Mouse (Mus musculus) embryo, embryonic 10 days (tissue): Measurements from ENCODE around the gene Coro2a.
"Not testable (repeated sequence)": the region's sequence is repeated elsewhere in the genome, so short reads cannot be mapped to it uniquely, and the experiment has no call there.

Source experiments
- DNase-seq: peaks from one replicate; pipeline ENCODE4 v3.0.0-alpha.2; 2015; ENCODE audit warnings: low spot score

Coro2a gene

DNA sequence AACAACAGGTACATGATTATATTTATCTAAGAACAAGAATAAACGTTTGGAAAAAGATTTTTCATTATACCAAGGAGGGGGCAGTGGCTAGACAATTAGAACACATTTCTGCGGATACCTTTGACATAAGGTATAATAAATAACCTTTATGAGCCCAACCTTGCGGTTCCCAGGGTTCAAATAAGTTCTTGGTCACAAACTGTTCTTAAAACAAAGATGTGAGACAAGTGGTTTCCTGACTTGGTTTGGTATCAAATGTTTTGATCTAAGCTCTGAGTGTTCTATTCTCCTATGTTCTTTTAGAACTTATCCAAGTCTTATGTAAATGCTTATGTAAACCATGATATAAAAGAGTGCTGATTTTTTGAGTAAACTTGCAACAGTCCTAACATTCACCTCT is 17.5 kb downstream of the Coro2a start:
- DNase-seq: not testable (repeated sequence)

DNA sequence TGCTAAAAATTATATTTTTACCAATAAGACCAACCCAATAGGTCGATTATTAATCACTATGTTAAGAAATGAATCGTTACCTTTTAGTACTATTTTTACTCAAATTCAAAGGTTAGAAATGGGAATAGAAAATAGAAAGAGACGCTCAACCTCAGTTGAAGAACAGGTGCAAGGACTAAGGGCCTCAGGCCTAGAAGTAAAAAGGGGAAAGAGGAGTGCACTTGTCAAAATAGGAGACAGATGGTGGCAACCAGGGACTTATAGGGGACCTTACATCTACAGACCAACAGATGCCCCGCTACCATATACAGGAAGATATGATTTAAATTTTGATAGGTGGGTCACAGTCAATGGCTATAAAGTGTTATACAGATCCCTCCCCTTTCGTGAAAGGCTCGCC is 17.9 kb downstream of the Coro2a start:
- not testable (repeated sequence) for DNase-seq

DNA sequence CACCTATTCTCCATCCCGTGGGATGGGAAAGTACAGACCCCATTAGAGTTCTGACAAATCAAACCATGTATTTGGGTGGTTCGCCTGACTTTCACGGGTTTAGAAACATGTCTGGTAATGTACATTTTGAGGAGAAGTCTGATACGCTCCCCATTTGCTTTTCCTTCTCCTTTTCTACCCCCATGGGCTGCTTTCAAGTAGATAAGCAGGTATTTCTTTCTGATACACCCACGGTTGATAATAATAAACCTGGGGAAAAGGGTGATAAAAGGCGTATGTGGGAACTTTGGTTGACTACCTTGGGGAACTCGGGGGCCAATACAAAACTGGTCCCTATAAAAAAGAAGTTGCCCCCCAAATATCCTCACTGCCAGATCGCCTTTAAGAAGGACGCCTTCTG is 20.0 kb downstream of the Coro2a start:
- DNase-seq: not testable (repeated sequence)

DNA sequence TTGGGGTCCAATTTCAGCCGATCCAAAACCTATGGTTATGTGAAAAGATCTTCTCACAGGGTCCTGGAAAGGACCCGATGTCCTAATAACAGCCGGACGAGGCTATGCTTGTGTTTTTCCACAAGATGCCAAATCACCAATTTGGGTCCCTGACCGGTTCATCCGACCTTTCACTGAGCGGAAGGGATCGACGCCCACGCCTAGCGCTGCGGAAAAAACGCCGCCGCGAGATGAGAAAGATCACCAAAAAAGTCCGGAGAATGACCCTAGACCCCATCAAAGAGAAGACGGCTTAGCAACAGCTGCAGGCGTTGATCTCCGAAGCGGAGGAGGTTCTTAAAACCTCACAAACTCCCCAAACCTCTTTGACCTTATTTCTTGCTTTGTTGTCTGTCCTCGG is 20.4 kb downstream of the Coro2a start:
- DNase-seq: not testable (repeated sequence)

DNA sequence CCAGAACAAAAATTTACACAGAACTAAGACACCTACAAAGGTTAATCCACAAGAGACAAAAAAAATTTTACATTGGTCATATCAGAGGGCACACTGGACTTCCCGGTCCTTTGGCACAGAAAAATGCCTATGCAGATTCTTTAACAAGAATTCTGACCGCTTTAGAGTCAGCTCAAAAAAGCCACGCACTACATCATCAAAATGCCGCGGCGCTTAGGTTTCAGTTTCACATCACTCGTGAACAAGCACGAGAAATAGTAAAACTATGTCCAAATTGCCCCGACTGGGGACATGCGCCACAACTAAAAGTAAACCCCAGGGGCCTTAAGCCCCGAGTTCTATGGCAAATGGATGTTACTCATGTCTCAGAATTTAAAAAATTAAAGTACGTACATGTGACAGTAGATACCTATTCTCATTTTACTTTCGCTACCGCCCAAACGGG is 21.2 kb downstream of the Coro2a start:
- DNase-seq: not testable (repeated sequence)

DNA sequence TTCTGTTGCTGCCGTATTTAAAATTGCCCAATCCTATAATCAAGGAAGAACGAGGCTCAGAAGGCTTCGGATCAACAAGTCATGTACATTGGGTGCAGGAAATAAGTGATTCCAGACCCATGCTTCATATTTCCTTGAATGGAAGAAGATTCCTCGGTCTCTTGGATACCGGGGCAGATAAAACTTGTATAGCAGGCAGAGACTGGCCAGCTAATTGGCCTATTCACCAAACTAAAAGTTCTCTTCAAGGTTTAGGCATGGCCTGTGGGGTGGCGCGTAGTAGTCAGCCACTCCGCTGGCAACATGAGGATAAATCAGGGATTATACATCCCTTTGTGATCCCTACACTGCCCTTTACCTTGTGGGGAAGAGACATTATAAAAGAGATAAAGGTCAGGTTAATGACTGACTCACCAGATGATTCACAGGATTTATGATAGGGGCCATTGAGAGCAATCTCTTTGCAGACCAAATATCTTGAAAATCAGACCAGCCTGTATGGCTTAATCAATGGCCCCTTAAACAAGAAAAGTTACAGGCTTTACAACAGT is 23.1 kb downstream of the Coro2a start:
- not testable (repeated sequence) for DNase-seq

DNA sequence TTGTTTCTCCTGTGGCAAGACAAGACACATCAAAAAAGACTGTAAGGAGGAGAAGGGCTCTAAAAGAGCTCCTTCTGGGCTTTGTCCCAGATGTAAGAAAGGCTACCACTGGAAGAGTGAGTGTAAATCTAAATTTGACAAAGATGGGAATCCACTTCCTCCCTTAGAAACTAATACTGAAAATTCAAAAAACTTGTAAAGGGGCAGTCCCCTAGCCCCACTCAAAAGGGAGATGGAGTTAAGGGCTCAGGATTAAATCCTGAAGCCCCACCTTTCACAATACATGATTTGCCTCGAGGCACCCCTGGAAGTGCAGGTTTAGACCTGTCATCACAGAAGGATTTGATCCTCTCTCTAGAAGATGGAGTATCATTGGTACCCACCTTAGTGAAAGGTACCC is 23.8 kb downstream of the Coro2a start:
- no peak for DNase-seq

DNA sequence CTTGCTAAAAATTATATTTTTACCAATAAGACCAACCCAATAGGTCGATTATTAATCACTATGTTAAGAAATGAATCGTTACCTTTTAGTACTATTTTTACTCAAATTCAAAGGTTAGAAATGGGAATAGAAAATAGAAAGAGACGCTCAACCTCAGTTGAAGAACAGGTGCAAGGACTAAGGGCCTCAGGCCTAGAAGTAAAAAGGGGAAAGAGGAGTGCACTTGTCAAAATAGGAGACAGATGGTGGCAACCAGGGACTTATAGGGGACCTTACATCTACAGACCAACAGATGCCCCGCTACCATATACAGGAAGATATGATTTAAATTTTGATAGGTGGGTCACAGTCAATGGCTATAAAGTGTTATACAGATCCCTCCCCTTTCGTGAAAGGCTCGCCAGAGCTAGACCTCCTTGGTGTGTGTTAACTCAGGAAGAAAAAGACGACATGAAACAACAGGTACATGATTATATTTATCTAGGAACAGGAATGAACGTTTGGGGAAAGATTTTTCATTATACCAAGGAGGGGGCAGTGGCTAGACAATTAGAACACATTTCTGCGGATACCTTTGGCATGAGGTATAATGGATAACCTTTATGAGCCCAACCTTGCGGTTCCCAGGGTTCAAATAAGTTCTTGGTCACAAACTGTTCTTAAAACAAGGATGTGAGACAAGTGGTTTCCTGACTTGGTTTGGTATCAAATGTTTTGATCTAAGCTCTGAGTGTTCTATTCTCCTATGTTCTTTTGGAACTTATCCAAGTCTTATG is 26.3 kb downstream of the Coro2a start:
- DNase-seq: not testable (repeated sequence)

DNA sequence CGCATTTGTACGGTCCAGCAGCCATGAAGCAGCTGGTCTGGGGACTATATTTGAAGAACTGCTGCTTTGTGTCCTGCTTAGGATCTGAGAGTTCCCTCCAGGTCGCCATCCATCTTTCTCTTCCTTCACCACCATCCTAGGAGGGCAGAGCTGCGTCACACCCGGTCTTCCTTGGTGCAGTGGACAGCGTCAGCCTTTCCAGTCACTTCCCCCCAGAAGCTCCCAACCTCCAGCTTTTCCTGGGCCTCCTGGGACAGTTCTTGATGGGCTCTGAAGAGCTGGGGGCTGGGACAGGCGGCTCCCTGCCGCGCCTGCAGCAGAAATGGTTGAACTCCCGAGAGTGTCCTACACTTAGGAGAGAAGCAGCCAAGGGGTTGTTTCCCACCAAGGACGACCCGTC is 27.2 kb downstream of the Coro2a start:
- DNase-seq: no peak

DNA sequence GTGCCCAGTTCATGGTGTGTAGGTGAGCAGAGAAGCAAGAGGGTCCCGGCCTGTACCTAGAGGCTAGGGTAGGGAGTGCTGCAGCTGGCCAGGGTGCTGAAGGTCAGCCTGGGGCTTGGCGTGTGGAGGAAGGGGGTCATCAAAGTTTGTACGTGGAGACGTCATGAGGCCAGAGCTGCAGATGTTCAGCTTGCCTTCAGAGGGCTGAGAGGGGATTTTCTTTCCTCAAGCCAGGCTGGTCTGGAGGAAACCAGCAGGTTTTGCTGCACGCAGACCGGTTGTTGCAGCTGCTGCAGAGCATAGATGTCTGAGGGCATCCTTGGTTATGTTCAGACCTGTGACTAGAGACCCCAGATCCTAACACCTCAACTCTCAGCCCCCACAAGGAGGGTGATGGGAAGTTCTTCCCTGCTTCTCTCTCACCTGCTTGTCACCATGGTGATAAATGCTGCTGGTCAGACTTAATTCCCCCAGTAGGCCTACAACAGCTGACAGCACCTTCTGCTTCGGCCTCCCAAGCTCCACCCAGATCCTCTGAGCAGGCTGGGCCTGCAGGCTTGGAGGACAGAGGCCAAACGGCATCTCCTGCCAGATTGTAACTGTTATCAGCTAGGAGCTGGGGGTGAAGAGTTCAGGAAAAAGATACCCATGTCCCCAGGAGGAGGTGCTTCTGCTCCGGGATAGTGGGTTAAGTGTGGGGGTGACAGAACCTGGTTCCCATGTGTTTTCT is 27.8 kb downstream of the Coro2a start:
- DNase-seq: no peak

DNA sequence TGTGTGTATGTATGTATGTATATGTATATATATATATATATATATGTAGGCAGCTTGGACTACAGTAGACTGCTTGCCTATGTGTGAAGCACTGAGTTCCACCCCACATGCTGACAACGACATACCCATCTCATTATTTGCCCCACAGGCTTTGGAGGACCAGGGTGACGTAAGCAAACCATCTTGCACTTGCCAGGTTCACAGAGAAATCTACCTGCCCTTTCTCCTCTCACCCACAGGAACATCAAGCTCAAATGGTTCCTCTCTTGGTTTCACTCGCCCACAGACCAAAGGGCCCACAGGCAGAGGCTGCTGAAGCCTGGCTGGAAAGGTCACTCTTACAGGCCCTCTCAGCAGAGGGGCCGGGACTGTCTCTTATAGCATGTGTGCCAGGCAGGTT is 29.4 kb downstream of the Coro2a start:
- no peak for DNase-seq

DNA sequence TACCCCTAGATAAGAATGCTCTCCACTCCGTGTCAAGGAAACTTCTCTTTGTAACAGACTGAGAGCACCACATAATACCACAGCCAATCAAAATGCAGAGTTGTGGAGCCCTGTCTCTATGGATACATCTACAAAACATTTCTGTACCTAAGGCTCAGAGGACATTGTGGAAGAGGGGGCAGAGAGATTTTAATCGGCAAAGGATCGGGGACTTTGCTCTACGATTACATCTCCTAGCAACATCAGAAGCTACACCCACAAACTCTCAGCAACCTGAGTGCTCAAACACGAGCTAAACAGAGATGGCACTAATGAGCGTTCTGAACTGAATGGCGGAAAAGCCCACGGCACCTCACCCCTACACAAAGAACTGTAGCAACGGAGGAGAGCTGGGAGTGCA is 30.3 kb downstream of the Coro2a start:
- DNase-seq: no peak

DNA sequence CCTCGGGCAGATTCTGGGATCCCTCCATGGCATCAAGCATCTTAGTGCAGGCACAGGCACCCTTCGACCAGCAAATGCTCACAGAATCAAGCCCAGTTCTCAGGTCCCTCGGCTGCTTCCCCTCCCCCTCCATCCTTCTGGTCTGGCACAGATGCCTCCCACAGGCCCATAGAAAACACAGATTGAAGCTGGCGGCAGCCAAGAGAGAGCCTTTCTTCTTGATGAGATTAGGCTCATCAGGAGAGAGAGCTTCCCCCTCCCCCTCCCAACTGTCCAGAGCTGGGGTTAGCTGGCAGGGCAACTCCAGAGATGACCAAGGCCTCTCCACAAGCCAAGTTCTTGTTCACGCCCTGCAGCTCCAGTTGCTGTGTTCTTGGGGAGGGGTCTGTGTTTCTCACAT is 32.3 kb downstream of the Coro2a start:
- DNase-seq: peak; percentile 30

DNA sequence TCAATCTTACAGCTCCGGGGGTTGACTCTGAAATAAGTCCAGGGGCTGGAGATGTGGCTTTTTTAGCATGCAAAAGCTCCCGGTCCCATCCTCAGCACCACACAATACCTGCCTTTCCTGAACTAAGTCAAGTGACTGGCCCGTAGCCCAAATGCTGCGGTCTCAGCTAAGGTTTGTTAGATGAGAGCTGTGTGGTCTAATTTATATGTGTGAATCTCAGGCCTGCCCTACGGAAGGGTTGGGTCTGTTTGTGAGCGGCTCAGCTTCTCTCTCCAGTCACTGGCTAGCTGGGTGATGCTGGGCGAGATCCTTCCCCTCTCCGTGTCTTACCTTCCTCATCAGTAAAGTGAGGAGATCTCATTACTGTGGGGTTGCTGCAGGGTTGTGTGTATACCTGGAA is 33.8 kb downstream of the Coro2a start:
- DNase-seq: no peak

DNA sequence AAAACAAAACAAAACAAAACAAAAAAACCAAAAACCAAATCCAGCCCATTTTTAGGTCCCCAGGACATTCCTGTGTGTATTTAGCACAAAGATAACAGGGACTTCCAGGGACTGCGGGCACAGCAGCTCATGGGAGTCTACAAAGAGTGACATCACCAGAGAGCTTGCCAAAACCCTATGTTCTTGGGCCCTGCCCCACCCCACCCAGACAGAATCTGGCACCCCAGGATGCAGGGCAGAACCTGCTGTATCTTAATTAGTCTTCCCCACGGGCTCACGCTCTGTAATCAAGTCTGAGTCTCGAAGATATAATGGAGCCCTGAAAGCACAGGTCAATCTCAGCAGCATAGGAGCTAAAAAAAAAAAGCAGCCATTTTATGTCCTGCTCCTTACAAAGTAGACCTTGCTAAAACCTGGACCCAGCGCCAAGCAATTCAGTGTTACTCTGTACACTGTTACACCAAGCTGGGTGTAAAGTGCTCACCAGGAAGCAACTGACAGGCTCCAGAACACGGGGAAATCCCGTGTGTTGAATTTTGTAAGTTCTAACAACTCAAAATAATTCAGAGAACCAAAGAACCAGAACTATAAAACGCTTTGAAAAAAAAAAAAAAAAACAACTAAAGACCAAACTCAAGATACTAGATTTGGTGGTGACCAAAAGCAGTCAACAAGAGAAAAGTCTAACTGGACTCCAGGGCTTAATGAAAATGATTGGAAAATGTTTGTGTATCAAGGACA is 34.9 kb downstream of the Coro2a start:
- DNase-seq: no peak

DNA sequence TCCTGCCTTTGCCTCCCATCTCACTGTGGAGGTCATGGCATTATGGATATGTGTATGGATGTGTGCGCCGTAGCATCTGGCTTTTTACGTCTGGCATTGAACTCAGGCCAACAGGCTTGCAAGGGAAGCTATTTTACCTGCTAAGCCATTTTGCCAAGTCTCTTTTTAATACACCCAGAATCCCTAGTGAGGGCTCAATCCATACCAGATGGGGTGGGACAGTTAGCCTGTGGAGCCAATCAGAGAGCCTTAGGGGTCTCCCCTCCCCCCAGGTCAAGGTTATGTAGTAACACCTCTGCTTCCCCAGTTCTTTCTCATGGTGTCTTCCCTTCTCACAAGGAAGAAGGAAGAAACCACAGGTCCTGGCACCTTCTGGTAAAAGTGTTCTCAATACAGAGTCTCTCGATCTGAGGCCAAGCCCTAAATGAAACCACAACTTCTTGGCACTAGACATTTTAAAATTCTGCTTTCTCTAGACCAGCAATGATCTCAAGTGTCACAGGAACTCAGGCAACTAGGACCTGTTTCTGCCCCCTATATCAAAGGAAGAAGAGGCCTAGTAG is 36.5 kb downstream of the Coro2a start:
- no peak for DNase-seq

DNA sequence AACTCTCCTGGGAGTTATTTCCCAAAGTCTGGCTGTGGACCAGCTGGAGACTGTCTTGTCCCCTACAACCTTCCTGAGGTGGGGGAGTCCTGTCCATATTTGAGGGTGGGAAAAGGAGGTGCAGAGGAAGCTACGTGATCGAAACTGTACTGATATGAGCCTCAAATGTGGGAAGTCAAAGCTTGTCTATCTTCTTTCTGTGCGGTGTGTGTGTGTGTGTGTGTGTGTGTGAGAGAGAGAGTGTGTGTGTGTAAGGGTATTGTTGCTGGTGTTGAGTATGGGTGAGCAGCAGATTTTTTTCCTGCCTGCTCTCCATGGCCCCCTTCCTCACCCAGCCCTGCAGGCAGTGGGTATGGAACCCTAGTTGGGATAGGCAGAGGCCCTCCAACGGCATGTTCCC is 37.8 kb downstream of the Coro2a start:
- no peak for DNase-seq

DNA sequence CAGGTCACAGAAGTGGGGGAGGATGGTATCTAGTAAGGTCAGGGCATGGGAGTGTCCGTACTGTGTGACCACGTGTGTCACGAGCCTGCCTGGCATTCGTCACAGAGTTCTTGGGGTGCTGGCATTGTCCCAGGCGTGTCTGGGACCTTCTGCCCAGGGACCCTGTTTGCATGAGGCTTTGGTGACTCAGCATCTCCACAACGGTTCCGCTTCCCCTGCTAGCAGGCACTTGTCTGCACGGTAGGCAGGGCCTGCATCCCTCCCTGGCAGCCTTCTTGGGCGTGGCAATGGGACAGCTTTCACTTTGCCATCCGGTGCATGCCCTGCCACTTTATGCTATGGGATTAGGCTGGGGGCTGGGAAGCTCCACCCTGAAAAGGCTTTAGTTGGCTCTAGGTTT is 38.2 kb downstream of the Coro2a start:
- DNase-seq: no peak

DNA sequence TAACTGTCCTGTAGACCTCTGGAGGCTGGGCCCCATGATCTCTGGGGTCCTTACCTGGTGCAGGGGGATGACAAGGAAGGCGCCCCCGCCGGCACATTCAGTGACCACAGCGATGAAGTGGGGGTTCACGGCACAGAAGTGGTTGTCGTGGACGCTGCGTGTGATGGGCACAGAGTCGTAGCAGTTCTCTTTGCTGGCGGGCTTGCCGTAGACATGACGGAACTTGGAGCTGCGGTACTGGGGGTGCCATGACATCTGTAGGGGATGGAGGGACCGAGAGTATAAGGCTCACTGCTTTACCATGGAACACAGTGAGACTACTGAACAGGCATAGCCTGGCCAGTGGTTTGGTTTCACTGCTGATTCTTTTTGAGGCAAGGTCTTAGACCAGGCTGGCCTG is 39.2 kb downstream of the Coro2a start:
- DNase-seq: no peak

DNA sequence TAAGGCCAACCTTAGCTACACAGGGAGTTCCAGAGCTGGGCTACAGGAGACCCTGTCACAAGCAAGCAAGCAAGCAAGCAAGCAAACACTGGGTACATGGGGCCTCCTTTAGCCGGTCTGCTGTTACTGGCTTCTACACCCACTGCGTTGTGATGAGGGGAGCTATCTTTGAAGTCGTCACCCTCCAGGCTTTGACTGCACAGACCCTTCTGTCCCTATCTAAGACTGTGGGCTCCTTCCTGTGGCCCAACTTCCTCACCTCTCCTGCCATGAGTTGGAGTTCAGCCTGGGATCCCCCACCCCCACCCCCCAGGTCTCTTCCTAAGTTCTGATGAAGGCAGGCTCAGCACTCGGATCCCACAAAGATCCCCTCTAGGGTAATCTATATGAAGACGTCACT is 40.0 kb downstream of the Coro2a start:
- DNase-seq: no peak

DNA sequence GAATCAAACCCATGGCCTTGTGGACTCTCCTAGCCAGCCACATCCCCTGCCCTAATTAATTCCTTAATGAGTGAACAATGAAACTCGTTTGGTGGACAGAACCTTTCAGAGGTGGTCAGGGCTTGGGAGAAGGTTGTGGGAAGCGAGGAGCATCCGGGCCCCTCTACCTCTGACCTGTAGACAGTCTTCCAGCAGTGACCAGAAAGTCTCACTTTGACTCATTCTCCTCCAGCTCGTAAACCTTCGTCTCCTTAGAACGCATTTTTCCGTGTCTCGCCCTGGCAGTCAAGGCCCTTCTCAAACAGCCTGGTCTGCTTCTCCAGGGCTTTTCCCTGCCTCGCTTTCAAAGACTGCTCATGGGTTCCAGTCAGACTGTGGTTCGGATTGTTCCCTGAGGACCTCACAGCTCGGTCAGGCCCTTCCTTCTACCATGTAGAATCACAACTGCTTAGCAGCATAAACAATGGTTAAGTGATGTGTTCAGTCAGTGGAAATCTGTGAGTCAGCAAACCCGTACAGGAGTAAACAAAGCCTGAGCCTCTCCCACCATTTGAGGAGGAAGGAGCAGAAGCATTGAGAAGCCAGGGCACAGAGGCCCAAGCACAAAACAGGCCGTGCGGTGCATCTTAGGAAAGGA is 41.8 kb downstream of the Coro2a start:
- no peak for DNase-seq
